8 mouse cellular contexts compared by ENCODE assay signal in the genomic region with DNA sequence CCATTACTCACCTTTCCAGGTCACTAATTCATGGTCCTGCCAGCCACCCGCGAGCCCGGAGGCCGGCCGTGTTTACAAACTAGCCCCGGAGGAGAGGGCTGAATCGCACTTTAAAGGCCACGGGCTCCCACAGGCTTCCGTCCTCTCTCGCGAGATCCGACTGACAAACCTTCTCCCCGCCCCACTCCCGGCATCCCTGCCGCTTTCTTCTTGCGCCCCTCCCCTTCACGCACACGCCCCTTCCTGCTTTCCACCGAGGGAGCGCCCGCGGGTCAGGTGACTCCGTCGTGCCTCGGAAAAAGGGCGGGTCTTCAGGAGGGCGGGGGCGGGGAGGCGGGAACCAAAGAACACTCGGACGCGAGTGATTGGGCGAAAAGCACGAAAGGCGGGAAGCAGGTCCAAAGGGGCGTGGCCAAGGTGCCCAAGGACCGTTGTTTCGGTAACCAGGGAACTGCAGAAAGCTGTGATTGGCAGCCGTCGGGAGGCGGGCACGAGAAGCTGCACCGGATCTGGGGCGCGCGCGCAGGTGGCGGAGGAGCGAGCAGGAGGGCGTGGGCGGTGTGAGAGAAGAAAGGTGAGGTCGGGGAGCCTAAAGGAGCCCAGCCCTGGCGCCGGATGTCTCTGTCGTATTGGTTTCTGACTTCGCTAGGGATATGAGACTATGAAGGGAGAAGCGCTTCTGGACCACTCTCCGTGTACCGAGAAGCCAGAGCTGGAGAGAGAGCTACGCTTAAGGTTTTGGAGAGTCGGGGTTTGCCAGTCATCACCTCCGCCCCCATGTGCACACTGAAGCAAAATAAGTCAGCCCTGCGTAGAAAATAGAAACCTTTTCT. TPM values are rescaled to one million over a fixed set of nuclear protein-coding genes. Genes with fewer than 3 reads are reported as not detected.
DNase-seq lines count a peak whose midpoint lies in the region; ATAC-seq lines count a peak whose summit lies in the region.

A gene (minus strand): TSS at position 176 of the 833 bp plus-strand sequence.

- ATAC-seq in megakaryocyte progenitor cell, adult 5-6 weeks (replicated peaks; ENCODE audit: poor library complexity): peak; percentile 93

- DNase-seq in adipocyte (ENCODE audit: low spot score): peak; percentile 100
- DNase-seq in embryo, embryonic 10 days (ENCODE audit: low spot score): peak; percentile 100
- DNase-seq in gastrocnemius, postnatal 10 days: peak; percentile 98
- DNase-seq in induced T-regulatory cell, adult 2 months (ENCODE audit: low read depth): peak; percentile 100
- DNase-seq in left cerebral cortex, adult 9 months (ENCODE audit: low spot score in 2 of 2): peak; percentile 98 to 99
- DNase-seq in right cerebral cortex, postnatal 14 days: peak; percentile 99
- DNase-seq in urinary bladder, postnatal 36 days (ENCODE audit: low spot score in 2 of 2): peak; percentile 98 to 99

RNA-seq across cellular contexts. Expression of the gene that starts here (rescaled TPM):
- 10 to 100 TPM; 24.4 to 30.6 TPM for total RNA-seq in gastrocnemius, postnatal 10 days (2021)
- 112 and 126 TPM in 2 replicates for total RNA-seq in megakaryocyte progenitor cell, adult 5-6 weeks (2015)
- 35.8 and 51.8 TPM in 2 replicates for total RNA-seq in megakaryocyte progenitor cell, adult 5-6 weeks (2017)

Comparison
In these comparisons a context has a peak if more than half of its experiments do, and no peak if none do; other contexts are left out.
1. Peak in every context shown above with its lines: DNase-seq and ATAC-seq.